In genomic region chr1:176248717-176249030, GRCm38 (mm10) we compare ENCODE assay signal across 21 mouse cellular contexts. TPM values are rescaled to one million over a fixed set of nuclear protein-coding genes. Genes with fewer than 3 reads are reported as not detected.
DNase-seq lines count a peak whose midpoint lies in the region; ATAC-seq and TF ChIP-seq lines count a peak whose summit lies in the region.
"Had no signal": no experiment of that assay in that cellular context is flagged by ENCODE, and none has a peak within 500 bp of the region (broad histone marks: within the 10 kb centered on the region; RNA-seq: fewer than 3 reads in every experiment).

No protein-coding gene starts in this region.

- H3K27me3 ChIP-seq in heart, adult 2 months (ENCODE audit: control insufficient read depth, insufficient read depth, low read length) = no peaks in the 10 kb centered on the region
- H3K27me3 ChIP-seq in hindbrain, embryonic 13.5 days = no peaks in the 10 kb centered on the region
- no peaks in the 10 kb centered on the region for H3K27me3 ChIP-seq in hindbrain, embryonic 11.5 days (ENCODE audit: control insufficient read depth, insufficient read depth, low read length)
- H3K27me3 ChIP-seq in hindbrain, embryonic 15.5 days = no peaks in the 10 kb centered on the region
- no peaks in the 10 kb centered on the region for H3K27me3 ChIP-seq in neural tube, embryonic 15.5 days (replicated peaks)
- H3K27me3 ChIP-seq: embryonic facial prominence, embryonic 12.5 days; limb, embryonic 12.5 days; liver, embryonic 13.5 days had no signal

- no peak for DNase-seq in heart, adult 2 months
- no peak for DNase-seq in heart, postnatal 25 days (ENCODE audit: low spot score)
- no peak for DNase-seq in hindbrain, embryonic 11.5 days (ENCODE audit: low spot score)
- no peak for DNase-seq in adrenal gland, adult (ENCODE audit: inconsistent age in 2 of 2, low spot score in 1 of 2)
- DNase-seq: adrenal gland, postnatal 10 days; B cell, adult 2 months; cerebellum, adult 2 months; gastrocnemius, postnatal 36 days; kidney, adult 18-20 months; kidney, postnatal 14 days; liver, embryonic 13.5 days; right cerebral cortex, adult 18-20 months; thymus, adult 18-20 months had no signal

- H3K4me2 ChIP-seq in hindbrain, embryonic 13.5 days = peak overlapping the region; percentile 7; the same call in 1 of the 2 replicates
- H3K4me2 ChIP-seq in hindbrain, embryonic 11.5 days (replicated peaks; ENCODE audit: low read depth, low read length) = no peak overlapping the region
- H3K4me2 ChIP-seq in hindbrain, embryonic 15.5 days = peak overlapping the region; percentile 13
- H3K4me2 ChIP-seq in neural tube, embryonic 15.5 days = peak overlapping the region; percentile 11; the same call in 1 of the 2 replicates
- H3K4me2 ChIP-seq: embryonic facial prominence, embryonic 12.5 days; limb, embryonic 12.5 days; liver, embryonic 13.5 days had no signal

- no peaks in the 10 kb centered on the region for H3K36me3 ChIP-seq in heart, adult 2 months (ENCODE audit: control insufficient read depth, insufficient read depth, low read length)
- no peaks in the 10 kb centered on the region for H3K36me3 ChIP-seq in hindbrain, embryonic 13.5 days
- H3K36me3 ChIP-seq in hindbrain, embryonic 11.5 days (ENCODE audit: control insufficient read depth, insufficient read depth, low read length) = no peaks in the 10 kb centered on the region
- no peaks in the 10 kb centered on the region for H3K36me3 ChIP-seq in hindbrain, embryonic 15.5 days
- H3K36me3 ChIP-seq in neural tube, embryonic 15.5 days = no peaks in the 10 kb centered on the region
- H3K36me3 ChIP-seq: embryonic facial prominence, embryonic 12.5 days; limb, embryonic 12.5 days; liver, embryonic 13.5 days had no signal

- peak overlapping the region; percentile 22; the same call in 1 of the 2 replicates for H3K4me3 ChIP-seq in heart, adult 2 months
- no peak overlapping the region for H3K4me3 ChIP-seq in hindbrain, embryonic 13.5 days
- H3K4me3 ChIP-seq in hindbrain, embryonic 11.5 days (ENCODE audit: low read depth, low read length) = no peak overlapping the region
- no peak overlapping the region for H3K4me3 ChIP-seq in hindbrain, embryonic 15.5 days
- H3K4me3 ChIP-seq in neural tube, embryonic 15.5 days (replicated peaks) = no peak overlapping the region
- H3K4me3 ChIP-seq: embryonic facial prominence, embryonic 12.5 days; left cerebral cortex, adult 2 months; limb, embryonic 12.5 days; liver, embryonic 13.5 days had no signal

- TF ChIP-seq CTCF in heart, adult 2 months (IDR thresholded peaks at IDR 0.05) = no peak

- intact Hi-C loops in heart, adult 2 months (cut with DNase I) = no loop called here
- intact Hi-C loops in heart, postnatal 25 days (cut with DNase I) = no loop called here

- no peak overlapping the region; the same call in 1 of the 2 replicates for H3K27ac ChIP-seq in heart, adult 2 months
- H3K27ac ChIP-seq in hindbrain, embryonic 13.5 days = 0 out of 2 replicates have a peak overlapping the region, but pooled peaks have one; percentile 35
- H3K27ac ChIP-seq in hindbrain, embryonic 11.5 days (ENCODE audit: low read depth, low read length) = no peak overlapping the region
- peak overlapping the region; percentile 45 for H3K27ac ChIP-seq in hindbrain, embryonic 15.5 days (replicated peaks)
- no peak overlapping the region for H3K27ac ChIP-seq in neural tube, embryonic 15.5 days (replicated peaks)
- H3K27ac ChIP-seq: embryonic facial prominence, embryonic 12.5 days; left cerebral cortex, adult 2 months; limb, embryonic 12.5 days; liver, embryonic 13.5 days had no signal

- ATAC-seq in hindbrain, embryonic 13.5 days (ENCODE audit: low FRiP score) = no peak
- ATAC-seq in hindbrain, embryonic 11.5 days (ENCODE audit: low FRiP score) = no peak
- ATAC-seq in hindbrain, embryonic 15.5 days (ENCODE audit: low FRiP score, low read depth) = no peak
- ATAC-seq in neural tube, embryonic 15.5 days (ENCODE audit: low FRiP score) = no peak

- no peak for TF ChIP-seq EP300 in heart, adult 2 months (IDR thresholded peaks at IDR 0.05; ENCODE audit: insufficient read depth, low read depth, low read length)

- H3K4me1 ChIP-seq in heart, adult 2 months (ENCODE audit: control insufficient read depth, insufficient read depth, low read length) = peaks cover 2% of the 10 kb centered on the region; the same call in 1 of the 2 replicates
- H3K4me1 ChIP-seq in hindbrain, embryonic 13.5 days (replicated peaks) = peaks cover 24% of the 10 kb centered on the region
- H3K4me1 ChIP-seq in hindbrain, embryonic 11.5 days (replicated peaks; ENCODE audit: control insufficient read depth, insufficient read depth, low read length) = no peaks in the 10 kb centered on the region
- H3K4me1 ChIP-seq in hindbrain, embryonic 15.5 days (replicated peaks) = peaks cover 14% of the 10 kb centered on the region; the same call in 1 of the 2 replicates
- H3K4me1 ChIP-seq in neural tube, embryonic 15.5 days = peaks cover 4% of the 10 kb centered on the region; the same call in 1 of the 2 replicates
- H3K4me1 ChIP-seq: embryonic facial prominence, embryonic 12.5 days; limb, embryonic 12.5 days; liver, embryonic 13.5 days had no signal

- no peaks in the 10 kb centered on the region for H3K79me2 ChIP-seq in heart, adult 2 months (replicated peaks; ENCODE audit: control insufficient read depth, insufficient read depth, low read length)

- no peak for TF ChIP-seq POLR2A in heart, adult 2 months (IDR thresholded peaks at IDR 0.05; ENCODE audit: insufficient read depth, low read depth, low read length)

- H3K9ac ChIP-seq in heart, adult 2 months (ENCODE audit: low read depth, low read length) = no peak overlapping the region
- H3K9ac ChIP-seq in hindbrain, embryonic 13.5 days = no peak overlapping the region
- H3K9ac ChIP-seq in hindbrain, embryonic 11.5 days (ENCODE audit: low read depth, low read length) = no peak overlapping the region
- H3K9ac ChIP-seq in hindbrain, embryonic 15.5 days = no peak overlapping the region
- H3K9ac ChIP-seq in neural tube, embryonic 15.5 days (replicated peaks) = no peak overlapping the region
- H3K9ac ChIP-seq: embryonic facial prominence, embryonic 12.5 days; limb, embryonic 12.5 days; liver, embryonic 13.5 days had no signal

- no peaks in the 10 kb centered on the region for H3K9me3 ChIP-seq in hindbrain, embryonic 13.5 days
- no peaks in the 10 kb centered on the region for H3K9me3 ChIP-seq in hindbrain, embryonic 11.5 days (ENCODE audit: control insufficient read depth, low read length)
- no peaks in the 10 kb centered on the region for H3K9me3 ChIP-seq in hindbrain, embryonic 15.5 days
- H3K9me3 ChIP-seq in neural tube, embryonic 15.5 days (replicated peaks) = no peaks in the 10 kb centered on the region
- H3K9me3 ChIP-seq: embryonic facial prominence, embryonic 12.5 days; limb, embryonic 12.5 days; liver, embryonic 13.5 days had no signal

- WGBS in heart, adult 2 months = 46% methylated on average over 5 of the region's 5 CpGs
- 40% methylated on average over 5 of the region's 5 CpGs for WGBS in hindbrain, embryonic 13.5 days
- 74% methylated on average over 5 of the region's 5 CpGs for WGBS in hindbrain, embryonic 11.5 days
- 34% methylated on average over 5 of the region's 5 CpGs for WGBS in hindbrain, embryonic 15.5 days
- 30% methylated on average over 5 of the region's 5 CpGs for WGBS in neural tube, embryonic 15.5 days

RNA-seq across cellular contexts. Expression of gene Pld5, which starts 26.4 kb away (rescaled TPM):
- total RNA-seq in heart, adult 2 months (2021) = under 1 TPM in 1 of 2 experiments, not detected in 1; 0.11 TPM
- 0.08 TPM in 1 of 2 replicates, not detected in the other for polyA plus RNA-seq in heart, adult 2 months (2012; rRNA removed)
- under 1 TPM; 0.14 to 0.23 TPM for total RNA-seq in heart, postnatal 25 days (2021)
- polyA plus RNA-seq in hindbrain, embryonic 13.5 days (2015; fragmentation: Nextera tagmentation; extraction: Ambion mirVana) = 5.9 and 6.2 TPM in 2 replicates
- 1.7 and 1.9 TPM in 2 replicates for polyA plus RNA-seq in hindbrain, embryonic 11.5 days (2014; fragmentation: Nextera tagmentation; extraction: Ambion mirVana)
- polyA plus RNA-seq in hindbrain, embryonic 15.5 days (2015; fragmentation: Nextera tagmentation; extraction: Ambion mirVana) = 5.9 and 6.8 TPM in 2 replicates
- 5.7 and 7.0 TPM in 2 replicates for polyA plus RNA-seq in neural tube, embryonic 15.5 days (2015; fragmentation: Nextera tagmentation; extraction: Ambion mirVana)
- total RNA-seq: common myeloid progenitor, adult 5-6 weeks; megakaryocyte progenitor cell, adult 5-6 weeks had no signal

Comparison
In these comparisons a context has a peak if more than half of its experiments do, and no peak if none do; other contexts are left out.
1. H3K27ac ChIP-seq: peak in hindbrain, embryonic 13.5 days (single experiment) and hindbrain, embryonic 15.5 days (single experiment); none in heart, adult 2 months (single experiment), hindbrain, embryonic 11.5 days (single experiment) and neural tube, embryonic 15.5 days (single experiment).